Mouse (Mus musculus) mouse embryonic stem cell (cell line): ENCODE measurements at regions not wholly inside any gene's neighbourhood (a gene's known extent, or its start where the extent isn't known, plus 50 kb on each side); places are given as distances from the start of the nearest gene placed in this dataset.

Source experiments
- in situ Hi-C, 2 experiments: fragments of 300-500 bp; cut with MboI; formaldehyde crosslinking; loops; 1 replicate in 1 of 2; 3 replicates in 1 of 2; pipeline ENCODE4 v1.14.3; 2019 to 2020; ENCODE audit warnings: low sequenced_read_pairs in 2 of 2, low pct_unique_long_range_greater_than_20kb in 1 of 2, mixed read lengths in 1 of 2; ENCODE audit not compliant: unreplicated experiment in 1 of 2

DNA sequence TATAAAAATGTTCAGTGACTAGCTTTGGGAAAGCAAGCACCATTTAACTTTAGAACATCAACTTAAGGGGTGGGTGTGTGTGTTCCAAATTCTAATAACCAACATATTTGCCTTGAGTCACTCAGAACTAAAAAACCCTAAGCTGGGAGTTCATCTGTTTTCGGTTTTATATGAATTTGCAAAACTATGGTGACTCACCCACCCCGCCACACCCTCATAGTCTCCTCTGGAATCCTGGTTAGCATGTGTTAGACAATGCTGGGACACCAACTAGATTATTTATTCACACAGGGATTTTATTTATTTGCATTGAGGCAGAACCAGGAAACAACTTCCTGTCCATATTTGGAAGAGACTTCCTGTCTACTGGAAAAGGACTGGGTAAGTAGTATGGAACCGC, 50.2 kb upstream of the Lnx1 start:
- in situ Hi-C loops = no loop called here
